In genomic region chr16:97534876-97535461, GRCm38 (mm10) we compare ENCODE assay signal across 8 mouse cellular contexts. TPM values are rescaled to one million over a fixed set of nuclear protein-coding genes. Genes with fewer than 3 reads are reported as not detected.
DNase-seq lines count a peak whose midpoint lies in the region; ATAC-seq and TF ChIP-seq lines count a peak whose summit lies in the region.

No protein-coding gene starts in this region.

- H3K9ac ChIP-seq in CH12.LX (ENCODE audit: insufficient read depth, low read depth): peak overlapping the region; percentile 27; the same call in 1 of the 2 replicates
- no peak overlapping the region for H3K9ac ChIP-seq in forebrain, embryonic 16.5 days (replicated peaks; ENCODE audit: low read depth, low read length)
- peak overlapping the region; percentile 31; the same call in 1 of the 2 replicates for H3K9ac ChIP-seq in liver, embryonic 13.5 days

- H3K4me1 ChIP-seq in CH12.LX (ENCODE audit: control insufficient read depth in 1 of 2, insufficient read depth in 2 of 2): peaks cover 14 to 53% of the 10 kb centered on the region in 2 experiments
- peaks cover 19% of the 10 kb centered on the region for H3K4me1 ChIP-seq in forebrain, embryonic 16.5 days (replicated peaks; ENCODE audit: control insufficient read depth, insufficient read depth, low read length)
- H3K4me1 ChIP-seq in liver, embryonic 13.5 days (replicated peaks): peaks cover 31% of the 10 kb centered on the region

- no peak for TF ChIP-seq RAD21 in CH12.LX (IDR thresholded peaks at IDR 0.05; ENCODE audit: low read depth, low read length)

- peaks cover 5% of the 10 kb centered on the region for H3K9me3 ChIP-seq in CH12.LX (replicated peaks; ENCODE audit: low read length)
- H3K9me3 ChIP-seq in forebrain, embryonic 16.5 days (ENCODE audit: control insufficient read depth, low read length): no peaks in the 10 kb centered on the region
- H3K9me3 ChIP-seq in liver, embryonic 13.5 days (replicated peaks): no peaks in the 10 kb centered on the region

- TF ChIP-seq EP300 in CH12.LX (IDR thresholded peaks at IDR 0.05; ENCODE audit: low read length): peak; percentile 61; the same call in 1 of the 2 replicates

- dilution Hi-C loops in CH12.LX (cut with MboI; ENCODE audit: extremely low pct_ligation_motif_present, extremely low pct_unique_long_range_greater_than_20kb, low sequenced_read_pairs): no loop called here

- TF ChIP-seq CTCF in CH12.LX (conservative IDR thresholded peaks at IDR 0.05 in 1 of 2, IDR thresholded peaks at IDR 0.05 in 1 of 2; ENCODE audit: low read depth in 2 of 2, low read length in 2 of 2): no peak

- intact Hi-C loops in heart, postnatal 36 days (cut with DNase I): loop anchor here (5.0 kb wide), 1 partner anchor 73 kb away; the partner anchor contains the start of gene Mx1

- H3K4me2 ChIP-seq in CH12.LX (ENCODE audit: insufficient read depth, low read depth, poor library complexity, severe bottlenecking): peak overlapping the region; percentile 69
- H3K4me2 ChIP-seq in forebrain, embryonic 16.5 days (ENCODE audit: low read length): 0 out of 2 replicates have a peak overlapping the region, but pooled peaks have one; percentile 7
- H3K4me2 ChIP-seq in liver, embryonic 13.5 days: peak overlapping the region; percentile 50

- in situ Hi-C loops in CH12.LX (cut with MboI; ENCODE audit: low pct_ligation_motif_present, low pct_unique_long_range_greater_than_20kb, low sequenced_read_pairs): no loop called here

- peak; percentile 70 for DNase-seq in CH12.LX (ENCODE audit: extremely low read depth)
- DNase-seq in brain, adult 2 months (ENCODE audit: low read depth, low spot score): peak; percentile 87
- peak; percentile 67 to 69 for DNase-seq in heart, postnatal 36 days
- DNase-seq in large intestine, adult 2 months (ENCODE audit: low read depth, low spot score): peak; percentile 79
- no peak for DNase-seq in liver, embryonic 13.5 days
- peak; percentile 23 for DNase-seq in thymus, postnatal 14 days

- 39% methylated on average over 5 of the region's 5 CpGs for WGBS in forebrain, embryonic 16.5 days
- 4% methylated on average over 5 of the region's 5 CpGs for WGBS in large intestine, adult 2 months
- 20% methylated on average over 5 of the region's 5 CpGs for WGBS in liver, embryonic 13.5 days (ENCODE audit: insufficient replicate concordance)

- H3K79me2 ChIP-seq in CH12.LX (replicated peaks; ENCODE audit: control insufficient read depth, extremely low read depth, insufficient read depth, poor library complexity, severe bottlenecking): no peaks in the 10 kb centered on the region

- H3K4me3 ChIP-seq in CH12.LX (replicated peaks in 1 of 3; ENCODE audit: low read depth in 2 of 3, low read length in 2 of 3, poor library complexity in 1 of 3): peak overlapping the region; percentile 8 to 45 (median 22)
- H3K4me3 ChIP-seq in forebrain, embryonic 16.5 days (replicated peaks; ENCODE audit: low read length): no peak overlapping the region
- peak overlapping the region; percentile 20 for H3K4me3 ChIP-seq in liver, embryonic 13.5 days (replicated peaks)

- H3K36me3 ChIP-seq in CH12.LX (replicated peaks in 1 of 2; ENCODE audit: control insufficient read depth in 1 of 2, insufficient read depth in 1 of 2, low read length in 1 of 2): peaks cover 0 to 15% of the 10 kb centered on the region in 2 experiments
- H3K36me3 ChIP-seq in forebrain, embryonic 16.5 days (ENCODE audit: control insufficient read depth, insufficient read depth): no peaks in the 10 kb centered on the region
- no peaks in the 10 kb centered on the region for H3K36me3 ChIP-seq in liver, embryonic 13.5 days

- H3K27me3 ChIP-seq in CH12.LX (replicated peaks): no peaks in the 10 kb centered on the region
- H3K27me3 ChIP-seq in forebrain, embryonic 16.5 days (replicated peaks; ENCODE audit: control insufficient read depth, insufficient read depth, low read length): no peaks in the 10 kb centered on the region
- no peaks in the 10 kb centered on the region for H3K27me3 ChIP-seq in liver, embryonic 13.5 days

- no peak for TF ChIP-seq POLR2A in CH12.LX (IDR thresholded peaks at IDR 0.05; ENCODE audit: low read depth, low read length)

- peak overlapping the region; percentile 30; the same call in 1 of the 2 replicates for H3K27ac ChIP-seq in CH12.LX (ENCODE audit: insufficient read depth, low read depth)
- H3K27ac ChIP-seq in forebrain, embryonic 16.5 days (ENCODE audit: low read length): peak overlapping the region; percentile 4; the same call in 1 of the 2 replicates
- peak overlapping the region; percentile 81 for H3K27ac ChIP-seq in liver, embryonic 13.5 days

- peak; percentile 52 for ATAC-seq in forebrain, embryonic 16.5 days
- peak; percentile 48 for ATAC-seq in liver, embryonic 13.5 days (ENCODE audit: low read depth)
- peak; percentile 64 for ATAC-seq in monocyte, adult 5-6 weeks (replicated peaks; ENCODE audit: insufficient number of reproducible peaks, low FRiP score, low TSS enrichment, poor library complexity, severe bottlenecking)

TF ChIP-seq in CH12.LX, 34 proteins besides CTCF, POLR2A, EP300 and RAD21:
- no peak for TF ChIP-seq CHD1 (IDR thresholded peaks at IDR 0.05; ENCODE audit: low read depth, low read length)
- no peak for TF ChIP-seq TBP (conservative IDR thresholded peaks at IDR 0.05; ENCODE audit: low read depth, low read length)
- TF ChIP-seq HCFC1 (IDR thresholded peaks at IDR 0.05; ENCODE audit: low read depth, low read length): no peak
- TF ChIP-seq JUN (IDR thresholded peaks at IDR 0.05; ENCODE audit: insufficient read depth, low read depth, low read length): no peak
- 0 out of 2 replicates have a peak, but pooled peaks have one; percentile 19 for TF ChIP-seq MAZ (IDR thresholded peaks at IDR 0.05; ENCODE audit: low read depth, low read length)
- TF ChIP-seq ZKSCAN1 (IDR thresholded peaks at IDR 0.05; ENCODE audit: borderline replicate concordance, low read depth, low read length): no peak
- TF ChIP-seq USF2 (conservative IDR thresholded peaks at IDR 0.05; ENCODE audit: low read depth, low read length): no peak
- TF ChIP-seq ETS1 (conservative IDR thresholded peaks at IDR 0.05; ENCODE audit: low read depth, low read length): peak; percentile 67
- 0 out of 2 replicates have a peak, but pooled peaks have one; percentile 39 for TF ChIP-seq MXI1 (IDR thresholded peaks at IDR 0.05; ENCODE audit: low read depth, low read length)
- no peak for TF ChIP-seq KAT2A (IDR thresholded peaks at IDR 0.05; ENCODE audit: insufficient replicate concordance, low read length)
- TF ChIP-seq NRF1 (IDR thresholded peaks at IDR 0.05; ENCODE audit: low read depth, low read length): no peak
- peak; percentile 74 for TF ChIP-seq IRF4 (IDR thresholded peaks at IDR 0.05; ENCODE audit: low read depth, low read length)
- no peak for TF ChIP-seq JUND (conservative IDR thresholded peaks at IDR 0.05; ENCODE audit: low read depth, low read length)
- no peak for TF ChIP-seq CHD2 (IDR thresholded peaks at IDR 0.05; ENCODE audit: low read length)
- no peak for TF ChIP-seq MYC (IDR thresholded peaks at IDR 0.05; ENCODE audit: low read depth, low read length)
- 0 out of 2 replicates have a peak, but pooled peaks have one; percentile 31 for TF ChIP-seq MAX (IDR thresholded peaks at IDR 0.05; ENCODE audit: low read length)
- TF ChIP-seq TCF12 (IDR thresholded peaks at IDR 0.05; ENCODE audit: low read depth, low read length): 0 out of 2 replicates have a peak, but pooled peaks have one; percentile 21
- TF ChIP-seq UBTF (IDR thresholded peaks at IDR 0.05; ENCODE audit: low read depth, low read length): no peak
- TF ChIP-seq GABPA (IDR thresholded peaks at IDR 0.05; ENCODE audit: insufficient replicate concordance, low read depth, low read length): no peak
- TF ChIP-seq NELFE (IDR thresholded peaks at IDR 0.05; ENCODE audit: low read depth, low read length): peak; percentile 20; the same call in 1 of the 2 replicates
- no peak for TF ChIP-seq ELF1 (IDR thresholded peaks at IDR 0.05; ENCODE audit: low read depth, low read length)
- no peak for TF ChIP-seq ZNF384 (IDR thresholded peaks at IDR 0.05; ENCODE audit: low read depth, low read length)
- TF ChIP-seq RCOR1 (conservative IDR thresholded peaks at IDR 0.05; ENCODE audit: low read depth, low read length): no peak
- TF ChIP-seq SMC3 (IDR thresholded peaks at IDR 0.05; ENCODE audit: low read depth, low read length): no peak
- no peak for TF ChIP-seq POLR2AphosphoS2 (IDR thresholded peaks at IDR 0.05; ENCODE audit: low read depth, low read length)
- 0 out of 2 replicates have a peak, but pooled peaks have one; percentile 39 for TF ChIP-seq ZMIZ1 (IDR thresholded peaks at IDR 0.05; ENCODE audit: low read depth, low read length)
- no peak for TF ChIP-seq E2F4 (IDR thresholded peaks at IDR 0.05; ENCODE audit: insufficient replicate concordance, low read depth, low read length)
- peak; percentile 51; the same call in 1 of the 2 replicates for TF ChIP-seq SIN3A (IDR thresholded peaks at IDR 0.05; ENCODE audit: low read length)
- TF ChIP-seq MAFK (IDR thresholded peaks at IDR 0.05; ENCODE audit: insufficient replicate concordance, low read length): no peak
- 0 out of 2 replicates have a peak, but pooled peaks have one; percentile 44 for TF ChIP-seq MEF2A (IDR thresholded peaks at IDR 0.05; ENCODE audit: borderline replicate concordance, low read depth, low read length)
- no peak for TF ChIP-seq PAX5 (IDR thresholded peaks at IDR 0.05; ENCODE audit: low read length)
- TF ChIP-seq USF1 (IDR thresholded peaks at IDR 0.05; ENCODE audit: low read depth, low read length): no peak
- no peak for TF ChIP-seq BHLHE40 (IDR thresholded peaks at IDR 0.05; ENCODE audit: low read depth, low read length)
- no peak for TF ChIP-seq ZC3H11A (IDR thresholded peaks at IDR 0.05; ENCODE audit: low read depth, low read length)

RNA-seq across cellular contexts. Expression of gene Fam3b, which starts 20.4 kb away (rescaled TPM):
- total RNA-seq in CH12.LX (2012; rRNA removed) (not detected in 2 replicates), CH12.LX (2014; rRNA removed) (0.38 TPM in 1 of 2 replicates, not detected in the other)
- not detected in 2 replicates for polyA plus RNA-seq in CH12.LX (2012; ENCODE audit: insufficient read length, low read depth)
- not detected in 2 replicates for polyA plus RNA-seq in forebrain, embryonic 16.5 days (2015; fragmentation: Nextera tagmentation; extraction: Ambion mirVana)
- not detected for total RNA-seq in heart, postnatal 36 days (2021)
- 220 and 234 TPM in 2 replicates for polyA plus RNA-seq in large intestine, adult 2 months (2012; rRNA removed)
- 0.17 TPM in 1 of 2 replicates, not detected in the other for polyA plus RNA-seq in liver, embryonic 13.5 days (2015; fragmentation: Nextera tagmentation; extraction: Ambion mirVana)
- total RNA-seq in monocyte, adult 5-6 weeks (2017): 0.96 TPM in 1 of 3 replicates, not detected in the others

Comparison
In these comparisons a context has a peak if more than half of its experiments do, and no peak if none do; other contexts are left out.
1. H3K27ac ChIP-seq: peak in every context shown above with its lines; median percentile 81 in liver, embryonic 13.5 days; 30 in CH12.LX; 4 in forebrain, embryonic 16.5 days.
2. H3K4me2 ChIP-seq: peak in every context shown above with its lines; median percentile 69 in CH12.LX; 50 in liver, embryonic 13.5 days; 7 in forebrain, embryonic 16.5 days.
3. RNA of gene Fam3b, which starts 20.4 kb away (polyA plus RNA-seq): 220 to 234 TPM in large intestine, adult 2 months; not detected in CH12.LX, 0.17 TPM in liver, embryonic 13.5 days and not detected in forebrain, embryonic 16.5 days; every median in the first group is over 100 times any median in the second.
4. Peak in every context shown above with its lines, with median percentiles within 50 percentile points of each other: ATAC-seq.